8 mouse cellular contexts compared by ENCODE assay signal in genomic region chr15:79328058-79328938, GRCm38 (mm10). TPM values are rescaled to one million over a fixed set of nuclear protein-coding genes. Genes with fewer than 3 reads are reported as not detected.
A peak's percentile ranks its signal among the peaks of the same experiment; 100 is the strongest.
DNase-seq lines count a peak whose midpoint lies in the region; ATAC-seq and TF ChIP-seq lines count a peak whose summit lies in the region.

Gene Pla2g6, minus strand, starts transcription at chr15:79328390.

- peaks cover 7% of the 10 kb centered on the region for H3K4me1 ChIP-seq in ES-Bruce4 (ENCODE audit: control insufficient read depth, insufficient read depth, low read length)
- H3K4me1 ChIP-seq in forebrain, embryonic 13.5 days: peaks cover 23% of the 10 kb centered on the region
- H3K4me1 ChIP-seq in liver, postnatal 0 days (ENCODE audit: insufficient read depth): peaks cover 51% of the 10 kb centered on the region
- H3K4me1 ChIP-seq in neural tube, embryonic 14.5 days (ENCODE audit: control insufficient read depth, insufficient read depth, low read length): peaks cover 11% of the 10 kb centered on the region; the same call in 1 of the 2 replicates

- peak within 1 kb of the TSS; percentile 73 for H3K9ac ChIP-seq in ES-Bruce4 (ENCODE audit: low read depth, poor library complexity, severe bottlenecking)
- peak within 1 kb of the TSS; percentile 75 for H3K9ac ChIP-seq in forebrain, embryonic 13.5 days
- H3K9ac ChIP-seq in liver, postnatal 0 days (replicated peaks): peak within 1 kb of the TSS; percentile 87
- H3K9ac ChIP-seq in neural tube, embryonic 14.5 days (replicated peaks; ENCODE audit: low read depth, low read length): peak within 1 kb of the TSS; percentile 75

- no peaks in the 10 kb centered on the region for H3K9me3 ChIP-seq in ES-Bruce4 (replicated peaks; ENCODE audit: control insufficient read depth, insufficient read depth, low read length, poor library complexity, severe bottlenecking)
- no peaks in the 10 kb centered on the region for H3K9me3 ChIP-seq in forebrain, embryonic 13.5 days (replicated peaks)
- no peaks in the 10 kb centered on the region for H3K9me3 ChIP-seq in liver, postnatal 0 days (ENCODE audit: low read length)
- no peaks in the 10 kb centered on the region for H3K9me3 ChIP-seq in neural tube, embryonic 14.5 days (ENCODE audit: control insufficient read depth, low read length)

- H3K36me3 ChIP-seq in ES-Bruce4 (ENCODE audit: control insufficient read depth, insufficient read depth, low read length, poor library complexity, severe bottlenecking): no peaks in the 10 kb centered on the region
- no peaks in the 10 kb centered on the region for H3K36me3 ChIP-seq in forebrain, embryonic 13.5 days (ENCODE audit: poor library complexity, severe bottlenecking)
- no peaks in the 10 kb centered on the region for H3K36me3 ChIP-seq in liver, postnatal 0 days (replicated peaks; ENCODE audit: insufficient read depth, low read length)
- H3K36me3 ChIP-seq in neural tube, embryonic 14.5 days (ENCODE audit: control insufficient read depth, insufficient read depth, low read length): no peaks in the 10 kb centered on the region

- no peak for TF ChIP-seq CTCF in ES-Bruce4 (IDR thresholded peaks at IDR 0.05; ENCODE audit: low read depth, low read length)
- peak; percentile 23; the same call in 1 of the 2 replicates for TF ChIP-seq CTCF in liver, postnatal 0 days (IDR thresholded peaks at IDR 0.05; ENCODE audit: low read depth)

- DNase-seq in heart, postnatal 10 days: peak; percentile 99
- DNase-seq in large intestine, adult 2 months (ENCODE audit: low read depth, low spot score): peak; percentile 98
- DNase-seq in liver, postnatal 0 days: peak; percentile 100
- peak; percentile 99 for DNase-seq in testis, postnatal 10 days (ENCODE audit: low spot score)

- intact Hi-C loops in heart, postnatal 10 days (cut with DNase I): no loop called here

- TF ChIP-seq EP300 in ES-Bruce4 (IDR thresholded peaks at IDR 0.05; ENCODE audit: insufficient read depth, low read depth, low read length): peak; percentile 68; the same call in 1 of the 2 replicates
- TF ChIP-seq EP300 in liver, postnatal 0 days (IDR thresholded peaks at IDR 0.05; ENCODE audit: low read depth): peak; percentile 79

- TF ChIP-seq POLR2A in ES-Bruce4 (IDR thresholded peaks at IDR 0.05; ENCODE audit: insufficient read depth, low read length): peak; percentile 22

- peak within 1 kb of the TSS; percentile 82 for H3K27ac ChIP-seq in ES-Bruce4 (ENCODE audit: insufficient read depth, low read length)
- peak within 1 kb of the TSS; percentile 82 for H3K27ac ChIP-seq in forebrain, embryonic 13.5 days
- peak within 1 kb of the TSS; percentile 99 for H3K27ac ChIP-seq in liver, postnatal 0 days (ENCODE audit: low read depth)
- H3K27ac ChIP-seq in neural tube, embryonic 14.5 days (ENCODE audit: low read depth, low read length): peak within 1 kb of the TSS; percentile 93

- H3K27me3 ChIP-seq in ES-Bruce4 (ENCODE audit: control insufficient read depth, insufficient read depth, low read length, poor library complexity, severe bottlenecking): no peaks in the 10 kb centered on the region
- H3K27me3 ChIP-seq in forebrain, embryonic 13.5 days: no peaks in the 10 kb centered on the region
- no peaks in the 10 kb centered on the region for H3K27me3 ChIP-seq in liver, postnatal 0 days (ENCODE audit: insufficient read depth, low read length)
- H3K27me3 ChIP-seq in neural tube, embryonic 14.5 days (ENCODE audit: control insufficient read depth, insufficient read depth, low read length): no peaks in the 10 kb centered on the region

- peak; percentile 97 for ATAC-seq in cerebellum, adult (ENCODE audit: insufficient number of reproducible peaks, low FRiP score, low TSS enrichment)
- ATAC-seq in forebrain, embryonic 13.5 days: peak; percentile 98
- ATAC-seq in liver, postnatal 0 days: peak; percentile 87
- peak; percentile 96 for ATAC-seq in neural tube, embryonic 14.5 days (ENCODE audit: low read depth)

- H3K4me2 ChIP-seq in forebrain, embryonic 13.5 days: peak within 1 kb of the TSS; percentile 85
- H3K4me2 ChIP-seq in liver, postnatal 0 days (ENCODE audit: low read depth, low read length): peak within 1 kb of the TSS; percentile 91
- peak within 1 kb of the TSS; percentile 93 for H3K4me2 ChIP-seq in neural tube, embryonic 14.5 days (ENCODE audit: low read depth, low read length)

- peak within 1 kb of the TSS; percentile 87 for H3K4me3 ChIP-seq in ES-Bruce4 (ENCODE audit: low read depth, low read length)
- H3K4me3 ChIP-seq in forebrain, embryonic 13.5 days: peak within 1 kb of the TSS; percentile 59
- H3K4me3 ChIP-seq in liver, postnatal 0 days (ENCODE audit: low read depth, low read length): peak within 1 kb of the TSS; percentile 68
- H3K4me3 ChIP-seq in neural tube, embryonic 14.5 days (ENCODE audit: low read depth, low read length): peak within 1 kb of the TSS; percentile 53

- WGBS in forebrain, embryonic 13.5 days: 4% methylated on average over 46 of the region's 46 CpGs
- 2% methylated on average over 46 of the region's 46 CpGs for WGBS in large intestine, adult 2 months
- 3% methylated on average over 46 of the region's 46 CpGs for WGBS in liver, postnatal 0 days (ENCODE audit: insufficient replicate concordance)
- WGBS in neural tube, embryonic 14.5 days: 4% methylated on average over 46 of the region's 46 CpGs

RNA-seq across cellular contexts. Expression of gene Pla2g6, which starts in this region (rescaled TPM):
- 40.2 and 40.6 TPM in 2 replicates for polyA plus RNA-seq in ES-Bruce4 (2011; ENCODE audit: insufficient read depth, insufficient read length, low read depth, missing spikeins)
- 24.9 and 29.6 TPM in 2 replicates for polyA plus RNA-seq in forebrain, embryonic 13.5 days (2015; fragmentation: Nextera tagmentation; extraction: Ambion mirVana)
- total RNA-seq in heart, postnatal 10 days (2021): 10 to 100 TPM in 1 of 2 experiments, 1 to 10 TPM in 1; 9.1 to 11.1 TPM
- 16.5 and 25.9 TPM in 2 replicates for polyA plus RNA-seq in large intestine, adult 2 months (2012; rRNA removed)
- polyA plus RNA-seq in liver, postnatal 0 days (2015; fragmentation: Nextera tagmentation; extraction: Ambion mirVana): 18.5 and 18.8 TPM in 2 replicates
- polyA plus RNA-seq in neural tube, embryonic 14.5 days (2014; fragmentation: Nextera tagmentation; extraction: Ambion mirVana): 24.0 and 25.5 TPM in 2 replicates

Comparison
In these comparisons a context has a peak if more than half of its experiments do, and no peak if none do; other contexts are left out.
1. Peak in every context shown above with its lines: DNase-seq, ATAC-seq, H3K4me3 ChIP-seq and H3K27ac ChIP-seq.